Mouse (Mus musculus) layer of hippocampus, adult 2 months (tissue): ENCODE data around the gene Hoxa1. TPM values are rescaled to one million over a fixed set of nuclear protein-coding genes. Genes with fewer than 3 reads are reported as not detected.

ENCODE experiments used
- DNase-seq, 2 experiments: peaks; one replicate each; pipeline ENCODE4 v3.0.0; 2022; ENCODE audit warnings: low spot score in 2 of 2
- H3K27ac ChIP-seq: fragments of 200-600 bp; 2 replicates; pipeline ENCODE4 v1.8.1; 2022
- H3K4me3 ChIP-seq: fragments of 200-600 bp; 2 replicates; pipeline ENCODE4 v1.8.1; 2022; ENCODE audit warnings: mild to moderate bottlenecking
- CTCF ChIP-seq: fragments of 200-600 bp; conservative IDR thresholded peaks from 2 replicates; pipeline ENCODE4 v1.8.1; 2022; ENCODE audit warnings: antibody characterized with exemption, mild to moderate bottlenecking, moderate library complexity
- total RNA-seq, 2 experiments: library from RNA; stranded (reverse); gene quantifications; 2 replicates each; pipeline ENCODE4 v1.2.3; 2021

Hoxa1 gene
- total RNA-seq, 2 experiments from 2014 or later = not detected

DNA sequence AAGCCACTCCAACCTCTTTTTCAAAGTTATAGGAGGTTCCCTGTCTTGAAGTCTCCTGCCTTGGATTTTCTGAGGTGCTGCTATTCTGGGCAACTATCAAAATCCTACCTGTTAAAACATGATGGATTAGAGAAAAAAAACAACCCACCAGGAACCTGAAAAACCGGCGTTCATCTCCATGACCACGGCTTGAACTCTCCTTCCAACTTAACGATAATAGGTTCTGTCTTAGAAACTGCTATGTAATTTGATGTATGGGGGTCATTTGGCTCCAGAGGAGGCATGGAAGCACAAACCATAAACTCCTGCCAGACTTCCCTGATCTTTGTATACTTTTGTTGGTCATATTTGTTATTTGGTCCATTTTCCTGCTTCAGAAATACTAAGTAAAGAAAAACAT is 15.5 kb upstream of the Hoxa1 start:
- TF ChIP-seq CTCF = no peak
- no peak for DNase-seq
- no peak overlapping the region for H3K27ac ChIP-seq
- H3K4me3 ChIP-seq = no peak overlapping the region

DNA sequence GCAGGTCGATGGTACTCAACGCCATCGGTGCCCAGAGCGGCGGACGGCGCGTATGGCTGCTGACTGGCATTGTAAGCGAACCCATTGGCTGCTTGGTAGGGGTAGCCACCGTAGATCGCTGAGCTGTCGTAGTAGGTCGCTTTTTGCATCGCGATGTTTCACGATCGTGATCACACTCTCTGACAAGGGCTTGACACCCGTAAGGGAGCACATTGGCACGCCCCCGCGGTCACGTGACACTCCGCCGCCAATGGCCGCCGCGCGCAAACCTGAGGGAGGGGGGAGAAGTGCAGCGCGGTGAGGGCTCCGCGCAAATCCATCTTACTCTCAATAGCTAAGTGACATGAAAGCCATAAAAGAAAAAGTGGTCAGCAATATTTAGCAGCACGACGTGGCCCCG is 14.4 kb upstream of the Hoxa1 start:
- Histone ChIP-seq H3K27ac (no peak overlapping the region), H3K4me3 (no peak overlapping the region)
- no peak for TF ChIP-seq CTCF
- no peak for DNase-seq

DNA sequence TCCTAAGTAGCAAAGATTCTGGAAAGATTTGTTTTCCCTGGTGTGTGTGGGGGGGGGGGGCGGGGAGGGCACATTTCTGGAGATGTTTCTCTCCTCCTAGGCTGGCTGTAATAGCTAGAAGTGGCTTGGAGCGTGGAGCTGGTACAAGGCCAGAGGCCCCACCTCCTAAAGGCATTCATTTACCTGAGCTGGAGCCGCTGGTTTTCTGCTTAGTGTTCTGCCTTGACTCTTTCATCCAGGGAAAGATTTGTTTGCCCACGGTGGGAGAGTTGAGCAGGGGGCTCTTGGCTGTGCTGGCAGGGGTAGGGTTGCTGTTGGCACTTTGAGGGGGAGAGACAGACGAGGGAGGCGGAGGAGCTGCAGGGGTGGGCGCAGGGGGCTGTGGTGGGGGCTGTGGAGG is 13.8 kb upstream of the Hoxa1 start:
- DNase-seq = no peak
- no peak for TF ChIP-seq CTCF
- H3K4me3 ChIP-seq = no peak overlapping the region
- no peak overlapping the region for H3K27ac ChIP-seq

DNA sequence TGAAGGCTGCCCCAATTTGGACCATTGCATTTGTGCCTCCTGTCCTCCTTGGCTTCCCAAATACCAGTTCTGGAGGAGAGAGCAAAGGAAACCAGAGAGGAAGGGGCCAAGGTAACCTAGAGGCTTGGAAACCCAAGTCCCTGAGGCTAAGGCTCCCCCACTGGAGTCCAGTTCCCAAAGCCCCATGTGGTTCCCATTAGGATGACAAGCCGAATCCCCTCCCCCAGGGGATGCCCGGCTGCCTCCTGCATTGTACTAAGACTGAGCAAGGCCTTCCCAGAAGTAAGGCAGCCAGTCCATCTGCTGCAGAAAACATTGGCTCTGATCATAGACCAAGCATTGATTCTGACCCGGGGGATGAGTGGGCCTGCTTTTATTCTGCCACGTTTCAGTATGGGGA is 13.2 kb upstream of the Hoxa1 start:
- no peak for DNase-seq
- no peak overlapping the region for H3K27ac ChIP-seq
- TF ChIP-seq CTCF = no peak
- H3K4me3 ChIP-seq = no peak overlapping the region

DNA sequence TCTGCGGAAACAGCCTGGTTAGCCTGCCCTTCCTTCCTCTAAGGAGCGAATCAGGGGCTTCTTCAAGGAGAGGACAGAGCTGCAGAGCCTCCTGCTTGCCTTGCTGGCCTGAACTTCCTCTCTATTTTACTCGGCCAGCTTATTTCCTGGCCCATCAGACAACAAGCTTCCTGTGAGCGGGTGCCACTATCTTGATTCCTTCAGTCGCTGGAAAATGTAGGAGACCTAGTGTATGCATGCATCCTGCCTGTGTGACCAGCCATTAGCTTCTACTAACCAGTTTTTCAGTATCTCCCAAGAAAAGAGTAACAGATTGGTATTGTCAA is 12.7 kb upstream of the Hoxa1 start:
- no peak for DNase-seq
- H3K27ac ChIP-seq = no peak overlapping the region
- no peak for TF ChIP-seq CTCF
- H3K4me3 ChIP-seq = no peak overlapping the region

- DNase-seq = no peak
- no peak for TF ChIP-seq CTCF
- Histone ChIP-seq H3K4me3 (no peak overlapping the region), H3K27ac (no peak overlapping the region)
These were observed 12.2 kb upstream of the Hoxa1 start for GRCm38 (mm10) chr6:52170166-52170897.

DNA sequence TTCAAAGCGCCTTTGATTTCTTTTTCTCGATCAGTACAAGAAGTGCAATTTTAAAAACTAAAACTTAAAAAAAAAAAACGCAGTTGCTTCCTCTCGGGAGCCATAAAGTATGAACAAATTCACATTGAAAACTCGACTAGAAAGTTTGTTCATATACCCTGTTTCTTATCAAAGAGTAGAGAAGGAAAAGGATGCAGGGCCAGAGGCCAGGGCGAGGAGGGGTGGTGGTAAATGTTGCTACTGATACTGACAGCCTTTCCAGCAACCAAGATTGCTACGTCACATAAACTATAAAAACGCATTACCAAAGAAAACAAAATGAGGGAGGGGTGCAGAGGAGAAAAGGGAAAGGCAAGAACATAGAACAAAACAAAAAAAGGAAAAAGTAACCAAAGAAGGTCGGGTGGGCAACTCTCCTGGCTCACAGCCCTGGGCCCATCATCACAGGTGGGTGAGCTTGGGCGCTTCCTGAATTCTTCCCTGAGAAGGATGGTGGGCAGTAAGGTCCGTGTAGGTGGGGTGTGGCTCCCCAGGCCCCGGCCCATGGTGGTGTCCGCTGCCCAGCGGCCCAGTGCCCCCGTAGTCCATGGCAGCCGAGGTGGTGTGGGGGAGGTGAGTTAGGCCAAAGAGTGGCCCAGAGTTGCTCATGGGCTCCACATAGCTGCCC is 11.5 kb upstream of the Hoxa1 start:
- DNase-seq = no peak
- Histone ChIP-seq H3K27ac (no peak overlapping the region), H3K4me3 (no peak overlapping the region)
- TF ChIP-seq CTCF = no peak

- Histone ChIP-seq H3K4me3 (no peak overlapping the region), H3K27ac (no peak overlapping the region)
- DNase-seq = no peak
These were observed 10.3 kb upstream of the Hoxa1 start for GRCm38 (mm10) chr6:52168191-52169055.

DNA sequence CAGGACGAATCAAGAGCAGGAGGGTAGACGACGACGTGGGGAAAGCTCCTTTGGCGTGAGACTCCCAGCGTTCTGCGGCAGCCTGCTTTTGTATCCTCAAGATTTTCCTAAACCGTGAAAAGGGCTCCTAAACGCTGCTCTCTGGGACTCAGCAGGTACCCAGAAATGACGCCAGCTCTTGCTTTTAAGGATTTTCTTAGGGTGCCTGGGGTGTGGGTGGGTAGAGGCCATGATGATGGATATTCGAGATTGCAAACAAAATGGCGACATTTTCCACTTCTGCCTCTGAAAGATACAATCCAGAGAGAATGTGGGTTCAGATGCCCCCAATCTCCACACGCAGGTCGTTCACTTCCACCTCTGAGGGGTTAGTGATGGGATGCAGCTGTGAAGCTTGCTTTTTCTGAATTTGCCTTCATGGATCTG is 9.6 kb upstream of the Hoxa1 start:
- TF ChIP-seq CTCF = no peak
- no peak for DNase-seq
- Histone ChIP-seq H3K4me3 (no peak overlapping the region), H3K27ac (no peak overlapping the region)

More at GRCm38 (mm10) chr6:52168191-52169055, 10.3 kb upstream of the Hoxa1 start:
- TF ChIP-seq CTCF = no peak

GRCm38 (mm10) chr6:52167176-52167575 is 9.1 kb upstream of the Hoxa1 start:
- Histone ChIP-seq H3K27ac (no peak overlapping the region), H3K4me3 (no peak overlapping the region)
- no peak for DNase-seq
- no peak for TF ChIP-seq CTCF

DNA sequence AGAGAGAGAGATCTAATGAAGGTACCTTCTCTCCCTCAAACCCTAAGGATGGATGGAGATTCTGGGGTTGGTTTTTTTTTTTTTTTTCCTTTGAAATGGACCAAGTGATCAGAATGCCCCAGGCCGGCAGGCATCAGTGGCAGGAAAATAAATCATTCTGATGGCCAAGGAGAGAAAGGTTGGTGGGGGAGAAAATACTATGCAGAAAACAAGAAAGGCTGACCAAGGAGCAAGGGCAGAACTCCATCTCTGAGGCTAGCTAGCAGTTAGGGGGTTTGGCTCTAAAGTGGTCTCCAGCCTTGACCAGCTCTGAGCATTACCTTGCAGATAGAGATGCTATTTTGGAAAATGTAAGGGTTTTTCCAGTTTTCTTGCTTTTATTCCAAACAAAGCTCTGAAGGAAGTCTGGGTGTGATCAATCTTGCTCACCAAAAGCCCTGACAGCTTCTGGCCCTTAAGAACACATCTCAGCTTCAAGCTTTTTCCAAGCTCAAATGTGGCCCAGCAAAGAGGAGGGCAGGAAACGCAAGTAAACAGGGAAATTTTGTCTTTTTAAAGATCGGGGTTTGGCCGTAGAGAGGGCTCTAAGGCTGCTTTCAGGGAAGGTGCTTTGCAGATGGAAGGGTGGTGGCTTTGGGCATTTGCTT is 8.4 kb upstream of the Hoxa1 start:
- no peak overlapping the region for H3K27ac ChIP-seq
- no peak for TF ChIP-seq CTCF
- H3K4me3 ChIP-seq = no peak overlapping the region
- DNase-seq = no peak

GRCm38 (mm10) chr6:52165441-52166370 is 7.6 kb upstream of the Hoxa1 start:
- Histone ChIP-seq H3K4me3 (no peak overlapping the region), H3K27ac (no peak overlapping the region)
- no peak for DNase-seq
- TF ChIP-seq CTCF = no peak
